Mouse (Mus musculus): Measurements from ENCODE around the gene Arih2. TPM values are rescaled to one million over a fixed set of nuclear protein-coding genes. Genes with fewer than 3 reads are reported as not detected.

The Arih2 gene
- polyA plus RNA-seq, 1 experiment from 2014 or later: 61.3 TPM

- ATAC-seq (ENCODE audit: insufficient number of reproducible peaks, insufficient read depth, low FRiP score, low TSS enrichment, low read depth): no peak
- Histone ChIP-seq H3K36me3 (peaks cover 55% of the 10 kb centered on the region), H3K27ac (no peak overlapping the region)
These were observed 80.7 kb downstream of the Arih2 start for GRCm38 (mm10) chr9:108568511-108568921.

GRCm38 (mm10) chr9:108567931-108568419 is 81.2 kb downstream of the Arih2 start:
- Histone ChIP-seq H3K9me3 (no peaks in the 10 kb centered on the region), H3K27ac (peak overlapping the region; percentile 91), H3K9ac (replicated peaks) (peak overlapping the region; percentile 78), H3K36me3 (peaks cover 55% of the 10 kb centered on the region), H3K4me1 (replicated peaks) (peaks cover 36% of the 10 kb centered on the region), H3K4me2 (peak overlapping the region; percentile 97), H3K27me3 (no peaks in the 10 kb centered on the region), H3K4me3 (replicated peaks) (peak overlapping the region; percentile 64)
- no peak for ATAC-seq (ENCODE audit: insufficient number of reproducible peaks, insufficient read depth, low FRiP score, low TSS enrichment, low read depth)
- 11% methylated on average over 18 of the region's 18 CpGs for WGBS

More at GRCm38 (mm10) chr9:108568511-108568921, 80.7 kb downstream of the Arih2 start:
- Histone ChIP-seq H3K4me1 (replicated peaks) (peaks cover 38% of the 10 kb centered on the region), H3K9ac (replicated peaks) (no peak overlapping the region), H3K4me2 (peak overlapping the region; percentile 97), H3K27me3 (no peaks in the 10 kb centered on the region), H3K4me3 (replicated peaks) (peak overlapping the region; percentile 64), H3K9me3 (no peaks in the 10 kb centered on the region)
- 77% methylated on average over 17 of the region's 17 CpGs for WGBS

- Histone ChIP-seq H3K27me3 (no peaks in the 10 kb centered on the region), H3K4me1 (replicated peaks) (peaks cover 36% of the 10 kb centered on the region), H3K4me2 (peak within 1 kb of the TSS; percentile 97), H3K36me3 (peaks cover 55% of the 10 kb centered on the region), H3K9me3 (no peaks in the 10 kb centered on the region), H3K27ac (peak within 1 kb of the TSS; percentile 91), H3K9ac (replicated peaks) (peak within 1 kb of the TSS; percentile 78), H3K4me3 (replicated peaks) (peak within 1 kb of the TSS; percentile 64)
- WGBS: under 1% methylated on average over 73 of the region's 73 CpGs
- ATAC-seq (ENCODE audit: insufficient number of reproducible peaks, insufficient read depth, low FRiP score, low TSS enrichment, low read depth): peak; percentile 71
These were observed 82.1 kb downstream of the Arih2 start, which contains the start of gene Ndufaf3 for GRCm38 (mm10) chr9:108566815-108567776. TSS of gene Ndufaf3 (minus strand) at chr9:108567434.

- H3K27ac ChIP-seq: peak overlapping the region; percentile 91
- peak overlapping the region; percentile 97 for H3K4me2 ChIP-seq
- peak overlapping the region; percentile 78 for H3K9ac ChIP-seq (replicated peaks)
- peaks cover 44% of the 10 kb centered on the region for H3K4me1 ChIP-seq (replicated peaks)
- H3K9me3 ChIP-seq: no peaks in the 10 kb centered on the region
- no peak for ATAC-seq (ENCODE audit: insufficient number of reproducible peaks, insufficient read depth, low FRiP score, low TSS enrichment, low read depth)
- 12% methylated on average over 35 of the region's 35 CpGs for WGBS
- H3K4me3 ChIP-seq (replicated peaks): peak overlapping the region; percentile 64
- H3K36me3 ChIP-seq: peaks cover 55% of the 10 kb centered on the region
- H3K27me3 ChIP-seq: no peaks in the 10 kb centered on the region
These were observed 83.0 kb downstream of the Arih2 start for GRCm38 (mm10) chr9:108565881-108566814.

GRCm38 (mm10) chr9:108564131-108564530 is 85.1 kb downstream of the Arih2 start:
- peaks cover 54% of the 10 kb centered on the region for H3K36me3 ChIP-seq
- H3K4me3 ChIP-seq (replicated peaks): no peak overlapping the region
- no peak overlapping the region for H3K9ac ChIP-seq (replicated peaks)
- peaks cover 33% of the 10 kb centered on the region for H3K4me1 ChIP-seq (replicated peaks)
- no peaks in the 10 kb centered on the region for H3K9me3 ChIP-seq
- 84% methylated on average over 7 of the region's 7 CpGs for WGBS
- no peak overlapping the region for H3K4me2 ChIP-seq
- H3K27ac ChIP-seq: no peak overlapping the region
- no peak for ATAC-seq (ENCODE audit: insufficient number of reproducible peaks, insufficient read depth, low FRiP score, low TSS enrichment, low read depth)
- H3K27me3 ChIP-seq: no peaks in the 10 kb centered on the region

GRCm38 (mm10) chr9:108563671-108564070 is 85.5 kb downstream of the Arih2 start:
- ATAC-seq (ENCODE audit: insufficient number of reproducible peaks, insufficient read depth, low FRiP score, low TSS enrichment, low read depth): no peak
- Histone ChIP-seq H3K27ac (no peak overlapping the region), H3K4me3 (replicated peaks) (no peak overlapping the region), H3K4me1 (replicated peaks) (peaks cover 28% of the 10 kb centered on the region), H3K36me3 (peaks cover 58% of the 10 kb centered on the region), H3K27me3 (no peaks in the 10 kb centered on the region), H3K9me3 (no peaks in the 10 kb centered on the region), H3K9ac (replicated peaks) (no peak overlapping the region), H3K4me2 (no peak overlapping the region)
- WGBS: 91% methylated on average over 8 of the region's 8 CpGs

- under 1% methylated on average over 53 of the region's 53 CpGs for WGBS
- Histone ChIP-seq H3K9me3 (no peaks in the 10 kb centered on the region), H3K27ac (peak within 1 kb of the TSS; percentile 69), H3K27me3 (no peaks in the 10 kb centered on the region), H3K36me3 (peaks cover 83% of the 10 kb centered on the region), H3K9ac (replicated peaks) (peak within 1 kb of the TSS; percentile 71), H3K4me2 (peak within 1 kb of the TSS; percentile 87), H3K4me1 (replicated peaks) (peaks cover 9% of the 10 kb centered on the region), H3K4me3 (replicated peaks) (peak within 1 kb of the TSS; percentile 55)
- peak; percentile 96 for ATAC-seq (ENCODE audit: insufficient number of reproducible peaks, insufficient read depth, low FRiP score, low TSS enrichment, low read depth)
These were observed 88.9 kb downstream of the Arih2 start, which contains the start of gene Impdh2 for GRCm38 (mm10) chr9:108560227-108560841. TSS of gene Impdh2 (plus strand) at chr9:108560286.

- H3K4me3 ChIP-seq (replicated peaks): no peak overlapping the region
- ATAC-seq (ENCODE audit: insufficient number of reproducible peaks, insufficient read depth, low FRiP score, low TSS enrichment, low read depth): no peak
- no peak overlapping the region for H3K4me2 ChIP-seq
- H3K27me3 ChIP-seq: no peaks in the 10 kb centered on the region
- peaks cover 83% of the 10 kb centered on the region for H3K36me3 ChIP-seq
- 91% methylated on average over 4 of the region's 4 CpGs for WGBS
- H3K27ac ChIP-seq: 0 out of 2 replicates have a peak overlapping the region, but pooled peaks have one; percentile 7
- H3K9me3 ChIP-seq: no peaks in the 10 kb centered on the region
- peaks cover 9% of the 10 kb centered on the region for H3K4me1 ChIP-seq (replicated peaks)
- H3K9ac ChIP-seq (replicated peaks): no peak overlapping the region
These were observed 90.0 kb downstream of the Arih2 start for GRCm38 (mm10) chr9:108559169-108559568.

All from limb, embryonic 12.5 days (tissue).